Mouse (Mus musculus) common myeloid progenitor, adult 5-6 weeks (primary cell): ENCODE data around the gene G3bp1. TPM values are rescaled to one million over a fixed set of nuclear protein-coding genes. Genes with fewer than 3 reads are reported as not detected.

Experiments used
- ATAC-seq: replicated peaks from 2 replicates; pipeline ENCODE4 v1.8.0; 2016; ENCODE audit warnings: low read depth, mild to moderate bottlenecking, moderate TSS enrichment, inconsistent platforms; ENCODE audit not compliant: poor library complexity, severe bottlenecking
- total RNA-seq: library from RNA; stranded (forward); fragments of 200-1000, 187-1606 nt; gene quantifications from 2 replicates; pipeline ENCODE4 v1.2.3, GENCODE M21; 2017

G3bp1 gene
- total RNA-seq, 1 experiment from 2014 or later = 135 TPM

- peak; percentile 95 for ATAC-seq
Measured at GRCm38 (mm10) chr11:55461019-55461645, 8.4 kb upstream of the G3bp1 start, which contains the start of gene Atox1. Atox1 (minus strand) TSS chr11:55461239.

GRCm38 (mm10) chr11:55462149-55462548 is 7.3 kb upstream of the G3bp1 start:
- ATAC-seq = no peak

DNA sequence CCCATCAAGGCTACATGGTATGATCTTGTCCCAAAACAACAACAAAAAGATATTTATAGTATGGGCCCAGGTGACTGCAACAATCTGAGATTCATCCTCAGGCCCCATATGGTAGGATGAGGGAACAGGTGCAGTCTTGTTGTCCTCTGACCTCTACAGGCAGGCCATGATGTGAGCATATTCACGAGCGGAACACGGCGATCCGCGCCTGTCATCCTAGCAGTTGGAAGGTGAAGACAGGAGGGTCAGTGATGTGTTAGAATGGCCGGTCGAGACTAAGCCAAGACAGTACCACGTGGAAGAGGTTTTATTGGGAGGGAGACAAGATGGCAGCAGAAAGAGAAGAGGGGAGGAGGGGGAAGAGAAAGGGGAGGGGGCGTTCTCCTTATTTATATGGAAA is 4.8 kb upstream of the G3bp1 start:
- ATAC-seq = no peak

- ATAC-seq = no peak
Measured at GRCm38 (mm10) chr11:55465177-55465576, 4.3 kb upstream of the G3bp1 start.

DNA sequence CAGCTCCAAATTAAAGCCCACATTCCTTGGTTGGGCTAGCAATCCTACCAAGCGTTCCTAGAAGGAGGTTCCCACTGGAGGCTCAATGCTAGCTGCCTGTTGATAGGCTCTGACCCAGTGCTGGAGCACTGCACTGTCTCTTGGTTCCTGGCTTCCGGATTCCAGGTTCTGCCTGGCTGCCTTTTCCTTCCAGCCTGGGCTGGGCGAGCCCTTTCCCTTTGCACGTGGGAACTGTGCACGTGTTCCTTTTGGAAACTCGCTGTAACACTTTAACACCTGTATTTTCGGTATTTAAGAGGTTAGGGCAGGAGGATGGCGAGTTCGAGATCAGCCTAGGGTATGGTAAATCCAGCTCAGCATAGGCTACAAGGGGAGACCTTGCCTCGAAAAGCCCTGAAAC is 1.5 kb upstream of the G3bp1 start:
- ATAC-seq = no peak

DNA sequence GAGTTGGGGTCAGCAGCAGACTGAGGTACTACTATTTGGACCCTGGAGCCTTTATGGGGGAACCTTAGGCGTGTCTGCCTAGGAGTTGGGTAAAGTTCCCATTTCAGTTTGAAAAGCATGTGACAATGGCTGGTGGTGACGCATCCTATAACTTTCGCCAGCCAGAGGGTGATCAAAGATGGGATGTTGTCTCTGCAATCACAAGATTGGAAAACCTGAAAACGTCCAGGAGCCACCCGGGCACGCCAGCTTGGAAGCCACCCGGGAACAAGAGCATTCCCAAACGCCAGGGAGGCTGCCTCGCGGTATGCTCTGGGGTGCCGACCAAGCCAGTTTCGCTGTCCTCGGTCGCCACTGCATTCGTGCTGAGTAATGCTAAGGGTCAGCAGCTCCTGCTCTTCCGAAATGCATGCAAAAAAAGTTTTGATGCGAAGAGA is 856 bp upstream of the G3bp1 start:
- peak; percentile 24 for ATAC-seq

DNA sequence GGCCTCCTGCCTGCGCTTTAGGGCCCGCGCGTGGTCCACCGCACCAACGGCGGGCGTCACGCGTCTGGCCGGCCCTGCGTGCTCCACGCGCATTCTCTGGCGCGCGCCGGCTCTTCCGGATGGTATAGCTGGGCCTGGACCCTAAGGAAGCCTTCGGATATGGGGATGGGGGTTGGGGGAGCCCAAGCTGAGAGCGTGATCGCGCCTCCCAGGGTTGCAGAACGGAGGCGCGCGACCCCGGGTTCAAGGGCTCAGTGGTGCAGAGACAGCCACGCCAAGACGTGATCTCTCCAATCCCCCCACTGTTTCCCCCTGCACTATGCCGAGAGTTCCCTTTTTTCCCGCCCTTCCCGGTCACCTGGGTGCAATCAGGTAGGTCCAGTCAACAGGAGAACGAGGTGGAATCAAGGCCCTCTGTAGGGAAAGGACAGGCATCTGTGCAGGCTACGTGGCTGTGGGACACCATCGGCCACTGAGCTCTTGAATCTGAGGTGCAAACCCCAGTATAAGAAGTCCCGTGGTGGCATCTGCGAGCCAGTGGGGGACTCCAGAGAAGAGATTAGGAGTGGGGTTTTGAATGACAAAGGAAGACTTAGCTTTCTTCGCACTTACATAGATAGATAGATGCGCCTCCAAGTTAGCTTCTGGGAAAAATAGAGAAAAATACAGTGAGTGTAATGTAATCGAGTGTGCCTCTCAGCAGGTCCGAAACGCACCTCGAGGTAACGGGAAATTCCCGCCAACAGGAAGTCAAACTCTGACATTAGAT is 622 bp downstream of the G3bp1 start:
- ATAC-seq = peak; percentile 1; the same call in 1 of the 2 replicates

- ATAC-seq = no peak
Measured at GRCm38 (mm10) chr11:55470761-55471160, 1.3 kb downstream of the G3bp1 start.

GRCm38 (mm10) chr11:55471467-55471866 is 2.0 kb downstream of the G3bp1 start:
- no peak for ATAC-seq

GRCm38 (mm10) chr11:55473219-55473618 is 3.7 kb downstream of the G3bp1 start:
- no peak for ATAC-seq

- ATAC-seq = no peak
Measured at GRCm38 (mm10) chr11:55485443-55485842, 16.0 kb downstream of the G3bp1 start.

GRCm38 (mm10) chr11:55496158-55496557 is 26.7 kb downstream of the G3bp1 start:
- no peak for ATAC-seq

DNA sequence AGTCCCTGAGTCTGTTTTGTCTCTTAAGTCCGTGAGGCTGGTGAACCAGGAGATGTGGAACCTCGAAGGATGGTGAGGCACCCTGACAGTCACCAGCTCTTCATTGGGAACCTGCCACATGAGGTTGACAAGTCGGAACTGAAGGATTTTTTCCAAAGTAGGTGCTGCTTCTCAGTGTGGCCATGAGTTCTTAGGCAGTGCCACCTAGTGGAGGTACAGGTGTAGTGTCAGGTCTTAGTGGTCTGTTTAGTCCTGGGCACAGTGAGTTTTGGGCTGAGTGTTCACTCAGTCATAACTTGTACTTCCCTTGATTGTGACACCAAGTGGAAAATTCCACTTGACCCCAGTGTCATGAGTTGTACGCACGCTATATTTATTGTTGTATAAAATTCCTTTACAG is 28.4 kb downstream of the G3bp1 start:
- peak; percentile 90 for ATAC-seq

DNA sequence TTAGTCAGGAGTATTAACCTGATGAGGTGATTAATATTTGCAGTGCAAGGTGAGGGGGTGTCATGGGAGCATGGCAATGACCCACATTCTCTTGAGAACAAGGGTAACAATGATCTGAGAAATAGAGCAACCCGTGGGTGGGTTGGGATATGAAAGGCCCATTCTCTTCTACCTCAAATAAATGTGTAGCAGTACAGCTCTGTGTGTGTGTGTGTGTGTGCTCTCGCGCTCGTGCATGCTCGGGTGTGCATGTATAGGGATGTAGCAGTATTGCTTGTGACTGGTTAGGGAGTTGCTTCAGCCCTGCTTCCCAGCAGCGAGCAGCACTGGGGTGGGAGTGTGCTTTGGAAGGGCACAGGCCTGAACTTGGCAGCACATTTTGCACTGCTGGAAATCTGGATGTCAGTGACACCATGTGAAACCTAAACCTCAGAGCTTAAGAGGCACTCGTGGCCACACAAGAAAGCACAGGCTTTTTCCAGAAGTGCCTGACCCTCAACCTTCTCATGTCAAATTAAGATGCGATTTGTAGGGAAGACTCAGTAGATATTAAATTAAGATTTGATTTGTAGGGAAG is 32.6 kb downstream of the G3bp1 start:
- ATAC-seq = no peak

- ATAC-seq = no peak
Measured at GRCm38 (mm10) chr11:55502886-55503285, 33.4 kb downstream of the G3bp1 start.

DNA sequence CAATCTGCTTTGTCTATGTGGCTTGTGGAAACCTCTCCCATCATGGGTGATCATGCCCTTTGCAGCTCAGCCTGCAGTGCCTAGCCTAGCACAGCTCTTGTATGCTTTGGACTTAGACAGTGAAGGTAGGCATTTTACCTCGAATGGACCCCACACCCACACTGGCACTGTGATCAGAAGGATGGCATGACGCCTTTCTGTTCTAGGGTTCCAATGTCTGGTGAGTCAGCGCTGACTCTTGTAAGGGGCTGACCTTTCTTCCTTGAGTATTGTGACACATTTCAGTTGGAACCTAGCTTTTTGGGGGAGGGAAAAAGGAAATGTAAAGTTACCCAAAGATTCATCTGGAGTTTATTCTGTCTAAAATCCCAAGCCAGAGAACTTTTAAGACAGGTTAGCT is 36.0 kb downstream of the G3bp1 start:
- ATAC-seq = no peak

DNA sequence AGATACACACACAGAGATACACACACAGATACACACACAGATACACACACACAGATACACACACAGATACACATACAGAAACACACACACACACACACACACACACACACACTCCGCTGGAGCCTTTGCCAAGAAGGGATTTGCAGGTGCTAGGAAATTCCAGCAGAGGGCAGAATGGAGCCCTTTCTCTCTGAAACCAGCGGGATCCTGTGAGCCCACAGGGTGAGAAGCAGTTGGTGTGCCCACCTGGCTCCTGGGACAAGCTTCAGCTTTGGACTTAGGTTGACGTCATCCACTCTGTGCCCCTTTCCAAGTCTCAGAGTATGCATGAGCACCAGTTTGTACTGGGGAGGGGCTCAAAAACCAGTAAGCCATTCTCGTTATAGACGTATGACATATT is 41.9 kb downstream of the G3bp1 start:
- ATAC-seq = peak; percentile 52; the same call in 1 of the 2 replicates

- ATAC-seq = no peak
Measured at GRCm38 (mm10) chr11:55517666-55518065, 48.2 kb downstream of the G3bp1 start.

DNA sequence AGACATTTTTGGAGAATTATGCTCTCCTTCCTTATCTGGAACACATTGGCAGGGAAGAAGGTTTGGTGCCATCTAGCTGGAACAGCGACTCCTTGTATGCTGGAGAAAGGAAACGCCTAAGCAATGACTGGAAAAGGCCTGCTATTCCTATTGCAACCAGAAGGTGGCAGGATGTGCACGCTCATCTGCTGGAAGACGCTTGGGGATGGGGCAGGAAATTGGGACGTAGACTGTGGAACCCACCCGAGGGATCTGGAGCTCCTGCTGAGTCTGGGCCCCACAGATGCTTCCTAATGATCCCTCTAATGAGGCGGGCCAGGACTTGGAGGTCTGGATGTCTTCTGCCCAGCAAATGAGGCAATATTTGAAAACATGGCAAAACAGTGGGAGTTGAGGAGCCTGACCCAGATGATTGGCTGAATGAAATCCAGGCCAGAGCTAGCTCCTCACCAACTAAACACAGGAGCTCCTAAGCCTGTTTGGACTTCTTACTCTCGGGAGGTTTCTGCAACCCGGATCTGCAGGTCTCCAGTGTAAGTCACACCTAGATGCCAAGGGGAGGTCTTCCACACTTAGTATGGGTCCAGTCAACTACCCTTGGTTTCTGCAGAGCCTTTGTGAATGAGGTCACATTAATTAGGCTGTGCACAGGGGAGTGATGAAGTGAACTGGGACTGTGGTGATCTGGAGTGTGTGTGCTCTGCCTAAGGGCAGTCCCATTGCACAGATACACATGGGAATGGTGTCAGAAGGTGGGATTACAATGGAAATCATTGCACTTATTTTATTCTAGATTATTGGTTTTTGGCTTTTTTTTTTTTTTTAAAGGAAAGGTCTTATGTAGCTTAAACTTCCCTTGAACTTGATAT is 49.6 kb downstream of the G3bp1 start:
- peak; percentile 90 for ATAC-seq

DNA sequence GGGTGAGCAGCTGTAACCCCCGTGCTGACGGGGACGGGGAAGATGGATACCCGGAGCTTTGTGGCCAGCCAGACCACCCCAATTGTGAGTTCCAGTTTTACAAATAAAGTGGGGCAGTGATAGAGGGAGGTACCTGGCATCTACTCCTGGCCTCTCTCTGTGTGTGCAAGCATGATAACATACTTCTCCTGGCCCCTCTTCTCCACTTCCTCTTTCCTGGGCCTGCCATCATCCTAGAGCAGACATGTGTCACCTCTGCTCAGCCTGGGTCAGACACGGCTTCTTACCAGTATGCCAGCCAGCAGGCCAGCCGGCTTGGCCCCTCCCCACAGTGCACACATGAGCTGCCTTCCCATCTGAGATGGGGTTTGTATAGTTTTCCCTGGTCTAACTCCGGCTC is 61.3 kb downstream of the G3bp1 start:
- peak; percentile 87 for ATAC-seq
